Mouse (Mus musculus) cerebellum, adult 9-10 months (tissue): ENCODE data around the gene 4933402E13Rik.

Experiments
- DNase-seq: peaks from one replicate; pipeline ENCODE4 v3.0.0; 2022

The 4933402E13Rik gene

GRCm38 (mm10) chrX:62283199-62283598 lies at the start of gene 4933402E13Rik:
TSS of gene 4933402E13Rik (plus strand) at chrX:62283499.
- no peak for DNase-seq
